Mouse (Mus musculus) right cerebral cortex, postnatal 4 days (tissue): ENCODE measurements around the gene Zranb3.
"Not testable (repeated sequence)": the region's sequence is repeated elsewhere in the genome, so short reads cannot be mapped to it uniquely, and the experiment has no call there.

Source experiments
- DNase-seq: peaks from one replicate; pipeline ENCODE4 v3.0.0-alpha.2; 2022

Gene Zranb3

DNA sequence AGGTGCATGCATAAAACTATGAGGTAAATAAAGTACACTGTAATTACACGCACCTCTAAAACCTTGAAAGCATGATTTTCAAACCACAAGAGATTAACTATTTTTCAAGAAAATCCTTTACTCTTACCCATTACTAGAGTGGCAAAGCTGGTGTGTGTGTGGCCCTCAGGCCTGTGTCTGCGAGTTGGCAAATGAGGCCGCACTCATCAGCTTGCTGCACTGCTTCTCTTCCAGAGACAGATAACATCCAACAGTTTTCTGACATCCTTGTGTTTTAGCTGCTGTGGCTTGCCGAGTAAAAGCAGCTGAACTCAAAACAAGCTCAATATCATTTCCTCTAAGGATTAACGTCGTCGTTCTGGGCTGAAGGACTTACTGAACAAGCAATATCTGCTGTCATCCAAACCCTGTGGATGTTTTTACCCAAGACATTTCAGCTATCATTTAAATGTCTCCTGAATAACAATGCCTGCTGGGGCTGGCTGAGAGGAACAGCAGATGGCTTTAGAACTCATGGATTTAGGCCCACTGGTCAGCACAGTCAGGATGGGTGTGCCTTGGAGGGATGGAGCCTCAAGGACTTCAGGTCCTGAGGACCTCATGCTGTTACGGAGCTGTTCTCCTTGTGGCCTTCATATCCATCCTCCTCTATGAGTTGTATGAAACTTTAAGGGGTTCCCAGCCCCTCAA, 42.0 kb downstream of the Zranb3 start:
- no peak for DNase-seq

DNA sequence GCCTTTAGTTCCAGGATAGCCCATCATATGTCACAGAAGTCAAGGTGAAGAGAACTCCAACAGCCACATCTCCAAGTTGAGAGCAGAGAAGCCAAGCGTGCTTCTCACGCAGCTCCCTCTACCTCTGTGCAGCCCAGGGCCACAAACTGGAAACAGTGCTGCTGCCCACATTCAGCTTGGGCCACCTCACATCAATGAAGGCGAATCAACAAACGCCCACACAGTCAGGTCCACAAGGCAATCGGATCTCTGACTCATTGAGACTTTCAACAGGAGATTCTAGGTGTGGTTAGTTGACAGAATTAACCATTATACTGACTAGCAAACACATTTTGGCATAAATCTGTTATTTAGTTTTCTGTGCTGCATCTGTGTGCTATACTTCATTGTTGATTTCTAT, 44.2 kb downstream of the Zranb3 start:
- DNase-seq: no peak

- DNase-seq: no peak
Measured at GRCm38 (mm10) chr1:128057269-128057668, 45.6 kb downstream of the Zranb3 start.

- DNase-seq: no peak
Measured at GRCm38 (mm10) chr1:128046920-128047319, 55.9 kb downstream of the Zranb3 start.

DNA sequence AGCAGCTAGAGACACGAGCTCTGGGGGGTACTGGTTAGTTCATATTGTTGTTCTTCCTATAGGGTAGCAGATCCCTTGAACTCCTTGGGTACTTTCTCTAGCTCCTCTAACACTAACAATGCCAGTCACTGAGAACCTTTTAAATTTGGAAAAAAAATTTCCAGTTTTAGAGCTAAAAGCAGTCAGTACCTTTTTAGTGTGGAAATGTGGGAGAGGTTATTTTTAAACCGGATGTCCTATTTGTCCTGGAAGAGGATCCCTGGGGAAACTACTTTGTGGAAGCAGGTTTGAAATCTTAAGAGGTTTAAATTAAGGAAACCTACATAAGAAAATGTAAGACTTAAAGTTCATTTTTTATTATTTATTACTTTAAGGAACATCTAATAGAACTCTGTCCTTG, 56.4 kb downstream of the Zranb3 start:
- no peak for DNase-seq

DNA sequence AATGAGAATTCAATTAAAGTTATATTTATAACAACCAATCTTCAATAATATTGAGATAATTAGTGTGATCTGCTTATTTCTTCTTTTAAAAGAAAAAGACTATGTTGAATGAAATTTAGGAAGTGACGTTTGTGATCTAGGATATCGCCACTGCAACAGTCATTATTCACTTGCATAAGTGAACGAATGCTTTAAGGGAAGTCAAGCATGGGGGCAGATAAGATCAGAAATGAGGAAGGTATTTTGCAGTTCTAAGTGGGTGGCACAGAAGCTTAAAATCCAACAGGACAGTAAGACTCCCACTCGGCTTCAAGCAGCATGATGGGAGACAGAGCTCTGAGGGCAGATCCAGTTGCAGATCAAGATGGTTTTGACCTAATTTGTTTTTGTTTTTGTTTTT, 58.7 kb downstream of the Zranb3 start:
- no peak for DNase-seq

- DNase-seq: no peak
Measured at GRCm38 (mm10) chr1:128036296-128036695, 66.6 kb downstream of the Zranb3 start.

DNA sequence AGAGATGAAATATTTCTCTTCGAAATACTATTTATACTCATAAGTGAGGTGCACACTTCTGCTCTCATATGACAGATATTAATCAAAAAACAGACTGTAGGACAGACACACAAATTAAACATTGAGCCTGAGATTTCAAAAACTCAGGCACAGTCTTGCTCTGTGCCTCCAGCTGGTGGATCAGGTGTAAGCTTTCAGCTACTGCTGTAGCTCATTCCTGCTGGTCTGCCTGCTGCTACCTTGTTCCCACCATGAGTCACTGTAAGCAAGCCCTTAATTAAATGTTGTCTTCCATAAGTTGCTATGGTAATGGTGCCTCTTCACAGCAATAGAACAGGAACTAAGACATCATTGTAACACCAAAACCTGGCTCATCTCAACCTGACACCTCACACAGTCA, 70.7 kb downstream of the Zranb3 start:
- DNase-seq: no peak

DNA sequence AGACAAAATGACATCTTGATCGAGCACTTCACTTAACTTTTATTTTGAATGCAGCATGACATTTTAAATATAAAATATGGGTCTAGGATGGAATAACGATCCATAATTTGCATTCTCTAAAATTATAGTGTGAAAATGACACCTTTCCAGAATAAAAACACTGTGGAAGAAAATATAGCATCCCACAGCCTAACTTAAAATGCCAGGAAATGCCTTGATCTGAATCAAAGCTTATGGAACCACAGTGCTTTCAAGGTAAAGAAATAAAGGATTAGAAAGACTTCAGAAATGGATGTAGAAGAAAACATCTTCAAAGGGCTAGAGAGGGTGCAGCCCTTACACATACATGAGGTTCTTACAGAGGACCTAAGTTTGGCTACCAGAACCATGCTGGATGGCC, 71.3 kb downstream of the Zranb3 start:
- no peak for DNase-seq

DNA sequence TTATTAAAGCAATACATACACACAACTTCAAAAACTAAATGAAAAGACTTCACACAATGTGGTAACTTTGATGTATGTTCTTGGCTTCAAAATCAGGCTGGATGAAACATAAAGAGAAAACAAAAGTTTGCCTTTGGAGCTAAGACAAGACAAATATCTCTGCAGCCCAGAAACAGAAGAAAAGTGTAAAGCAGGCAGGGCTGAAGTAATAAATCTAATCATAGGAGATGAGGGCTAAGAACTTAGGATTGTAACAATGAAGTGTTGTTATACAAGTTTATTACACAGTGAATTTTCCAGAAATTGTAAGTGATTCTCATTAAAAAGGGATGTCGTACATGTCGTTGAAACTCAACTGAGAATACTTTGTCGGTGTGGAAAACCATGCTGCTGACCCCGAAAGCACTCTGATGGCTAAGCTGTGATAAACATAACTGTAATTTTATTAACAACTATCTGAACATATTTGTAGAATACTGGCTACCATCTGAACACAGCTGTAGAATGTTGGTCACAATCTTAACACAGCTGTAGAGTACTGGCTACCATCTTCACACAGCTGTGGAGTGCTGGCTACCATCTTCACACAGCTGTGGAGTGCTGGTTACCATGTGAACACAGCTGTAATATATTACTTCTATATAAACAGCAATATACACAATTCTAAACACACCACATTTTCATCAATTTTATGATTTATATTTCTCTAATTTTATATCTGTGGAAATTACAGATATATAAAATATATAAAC, 78.3 kb downstream of the Zranb3 start:
- no peak for DNase-seq

DNA sequence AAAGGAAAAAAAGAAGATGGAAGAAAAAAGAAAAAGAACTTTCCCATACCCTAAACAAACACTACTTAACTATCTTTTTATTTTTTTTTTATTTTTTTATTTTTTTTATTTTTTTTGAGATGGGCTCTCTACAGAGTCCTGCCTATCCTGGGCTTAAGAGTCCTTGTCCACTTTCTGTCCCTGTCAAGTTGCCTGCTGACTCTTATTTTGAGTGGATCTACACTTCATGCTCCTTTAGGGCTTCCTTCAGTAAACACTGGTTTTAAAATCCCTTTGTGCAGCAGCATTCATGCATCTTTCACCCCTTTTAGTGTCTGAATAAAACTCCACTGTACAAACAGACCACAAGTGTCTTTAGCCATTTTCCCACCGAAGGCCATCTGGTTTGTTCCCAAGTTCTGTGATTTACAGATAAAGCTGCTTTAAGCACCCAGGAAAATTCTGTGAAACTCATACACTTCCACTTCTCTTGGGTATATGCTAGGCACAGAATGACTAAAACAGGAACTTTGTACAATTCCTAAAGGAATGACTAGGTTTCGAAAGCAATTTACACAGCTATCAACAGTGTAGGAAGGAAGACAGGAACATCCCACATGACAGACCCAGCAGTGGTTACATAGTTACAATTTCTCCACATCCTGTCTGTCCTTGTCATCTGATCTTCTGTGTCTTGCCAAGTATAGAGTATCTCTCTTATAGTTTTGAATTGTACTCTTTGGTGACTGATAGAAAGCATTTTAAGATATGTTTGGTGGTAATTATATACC, 82.7 kb downstream of the Zranb3 start:
- no peak for DNase-seq

GRCm38 (mm10) chr1:128016035-128016492, 86.8 kb downstream of the Zranb3 start:
- DNase-seq: no peak

GRCm38 (mm10) chr1:128013698-128014386, 89.0 kb downstream of the Zranb3 start:
- DNase-seq: no peak

GRCm38 (mm10) chr1:128009751-128010150, 93.1 kb downstream of the Zranb3 start:
- DNase-seq: no peak

GRCm38 (mm10) chr1:128006042-128006600, 96.7 kb downstream of the Zranb3 start:
- not testable (repeated sequence) for DNase-seq

GRCm38 (mm10) chr1:128004371-128004720, 98.5 kb downstream of the Zranb3 start:
- DNase-seq: no peak

GRCm38 (mm10) chr1:128003712-128004370, 99.0 kb downstream of the Zranb3 start:
- no peak for DNase-seq

DNA sequence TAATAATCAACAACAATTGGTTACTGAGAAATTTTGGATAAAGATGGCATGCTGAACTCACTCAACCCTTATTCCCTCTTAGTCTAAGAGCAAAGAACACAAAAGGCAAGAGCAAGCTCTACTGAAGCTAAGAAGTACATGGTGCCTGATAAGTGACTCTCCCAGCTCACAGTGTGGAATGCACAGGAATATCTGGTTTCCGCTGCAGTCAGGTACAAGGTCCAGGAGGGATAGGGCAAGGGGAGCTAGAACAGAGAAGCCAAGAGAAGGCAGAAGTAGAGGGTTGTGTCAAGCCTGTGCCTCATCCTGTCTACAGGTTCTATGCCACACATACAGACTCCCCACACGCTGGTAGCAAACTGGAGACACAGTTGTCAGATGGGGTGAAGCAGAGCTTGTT, 100.7 kb downstream of the Zranb3 start:
- DNase-seq: no peak

GRCm38 (mm10) chr1:128000931-128001330, 101.9 kb downstream of the Zranb3 start:
- not testable (repeated sequence) for DNase-seq

GRCm38 (mm10) chr1:127993892-127994291, 109.0 kb downstream of the Zranb3 start:
- DNase-seq: no peak

DNA sequence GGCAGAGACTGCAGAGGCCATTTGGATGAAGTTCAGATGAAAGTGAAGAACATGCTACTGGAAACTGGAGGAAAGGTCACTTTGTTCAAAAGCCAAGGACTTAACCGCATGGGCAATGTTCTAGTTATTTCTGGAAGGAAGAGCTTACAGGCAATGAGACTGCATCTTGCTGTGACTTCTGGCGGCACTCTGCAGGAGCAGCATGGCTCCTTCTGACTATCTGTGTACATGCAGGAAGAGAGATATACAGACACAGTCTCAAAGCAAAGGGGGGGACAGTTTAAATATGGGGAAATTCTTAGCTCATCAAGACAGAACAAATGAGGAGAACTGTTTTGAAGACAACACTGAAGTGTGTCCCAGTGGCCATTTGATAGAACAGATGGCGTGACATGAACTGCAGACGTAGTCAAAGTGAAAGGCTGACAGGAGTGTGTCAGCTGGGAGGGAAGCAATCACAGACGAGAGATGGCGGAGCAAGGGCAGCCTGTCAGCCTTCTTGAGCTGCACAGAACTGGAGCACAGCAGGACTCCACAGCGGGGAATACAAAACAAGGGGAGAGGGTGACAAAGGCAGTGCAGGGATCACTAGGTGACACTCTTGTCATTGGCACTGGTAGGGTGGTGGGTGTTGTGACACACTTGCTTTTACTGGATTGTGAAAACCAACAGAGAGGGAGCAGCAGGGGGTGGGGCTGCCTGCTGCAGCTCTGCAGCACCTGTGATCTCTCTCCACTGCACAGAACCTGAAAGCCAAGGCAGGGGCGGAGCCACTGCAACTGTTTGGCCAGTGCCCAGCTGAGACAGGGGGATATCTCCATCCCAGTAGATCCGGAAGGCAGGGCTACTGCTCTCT, 112.7 kb downstream of the Zranb3 start:
- no peak for DNase-seq
